Mouse (Mus musculus) E14TG2a.4 (cell line): Measurements from ENCODE around the gene Lrrc4c.

Experiments used
- H3K27me3 ChIP-seq: 2 replicates; pipeline ENCODE4 v1.6.1; 2014; ENCODE audit warnings: low read length, control low read depth; ENCODE audit not compliant: insufficient read depth
- H3K36me3 ChIP-seq: 2 replicates; pipeline ENCODE4 v1.6.1; 2014; ENCODE audit warnings: low read length, control low read depth; ENCODE audit not compliant: insufficient read depth
- H3K4me1 ChIP-seq: replicated peaks from 2 replicates; pipeline ENCODE4 v1.6.1; 2014; ENCODE audit warnings: low read depth, low read length, control low read depth
- H3K4me3 ChIP-seq: replicated peaks from 2 replicates; pipeline ENCODE4 v1.5.1; 2014; ENCODE audit warnings: mild to moderate bottlenecking, low read length
- H3K9me3 ChIP-seq: 2 replicates; pipeline ENCODE4 v1.6.1; 2014; ENCODE audit warnings: low read length, control low read depth
- CTCF ChIP-seq: conservative IDR thresholded peaks from 2 replicates; pipeline ENCODE4 v1.5.1; 2014; ENCODE audit warnings: low read length
- NANOG ChIP-seq: IDR thresholded peaks from 2 replicates; pipeline ENCODE4 v1.6.1; 2014; ENCODE audit warnings: borderline replicate concordance, low read length, mixed read lengths
- POU5F1 ChIP-seq: IDR thresholded peaks from 2 replicates; pipeline ENCODE4 v1.6.1; 2014; ENCODE audit warnings: low read length, borderline replicate concordance

Gene Lrrc4c

GRCm38 (mm10) chr2:97165745-97166144 is 847.8 kb downstream of the Lrrc4c start:
- TF ChIP-seq NANOG (no peak), POU5F1 (no peak), CTCF (no peak)
- Histone ChIP-seq H3K4me1 (no peaks in the 10 kb centered on the region), H3K36me3 (no peaks in the 10 kb centered on the region), H3K4me3 (no peak overlapping the region), H3K9me3 (no peaks in the 10 kb centered on the region), H3K27me3 (no peaks in the 10 kb centered on the region)

GRCm38 (mm10) chr2:97178399-97178798 is 860.4 kb downstream of the Lrrc4c start:
- Histone ChIP-seq H3K9me3 (no peaks in the 10 kb centered on the region), H3K4me1 (no peaks in the 10 kb centered on the region), H3K27me3 (no peaks in the 10 kb centered on the region), H3K4me3 (no peak overlapping the region), H3K36me3 (no peaks in the 10 kb centered on the region)
- TF ChIP-seq CTCF (no peak), POU5F1 (no peak), NANOG (no peak)

GRCm38 (mm10) chr2:97196968-97197606 is 879.1 kb downstream of the Lrrc4c start:
- Histone ChIP-seq H3K4me3 (no peak overlapping the region), H3K9me3 (0 out of 2 replicates have a peak, but pooled peaks cover 5% of the 10 kb centered on the region), H3K4me1 (no peaks in the 10 kb centered on the region), H3K36me3 (no peaks in the 10 kb centered on the region), H3K27me3 (no peaks in the 10 kb centered on the region)
- TF ChIP-seq POU5F1 (no peak), CTCF (no peak), NANOG (no peak)

- H3K27me3 ChIP-seq = no peaks in the 10 kb centered on the region
- H3K4me3 ChIP-seq = no peak overlapping the region
- TF ChIP-seq POU5F1 (no peak), CTCF (no peak), NANOG (no peak)
- no peaks in the 10 kb centered on the region for H3K9me3 ChIP-seq
- no peaks in the 10 kb centered on the region for H3K4me1 ChIP-seq
- H3K36me3 ChIP-seq = no peaks in the 10 kb centered on the region
Observed at GRCm38 (mm10) chr2:97232966-97233365, 915.0 kb downstream of the Lrrc4c start.

GRCm38 (mm10) chr2:97234074-97234473 is 916.1 kb downstream of the Lrrc4c start:
- TF ChIP-seq NANOG = no peak
- no peak for TF ChIP-seq CTCF
- TF ChIP-seq POU5F1 = no peak
- no peaks in the 10 kb centered on the region for H3K4me1 ChIP-seq
- no peak overlapping the region for H3K4me3 ChIP-seq
- no peaks in the 10 kb centered on the region for H3K36me3 ChIP-seq
- H3K27me3 ChIP-seq = no peaks in the 10 kb centered on the region
- H3K9me3 ChIP-seq = no peaks in the 10 kb centered on the region

GRCm38 (mm10) chr2:97274651-97275050 is 956.7 kb downstream of the Lrrc4c start:
- Histone ChIP-seq H3K9me3 (no peaks in the 10 kb centered on the region), H3K4me1 (no peaks in the 10 kb centered on the region), H3K36me3 (no peaks in the 10 kb centered on the region), H3K27me3 (no peaks in the 10 kb centered on the region), H3K4me3 (no peak overlapping the region)
- TF ChIP-seq POU5F1 (no peak), NANOG (no peak)

- H3K4me1 ChIP-seq = no peaks in the 10 kb centered on the region
- H3K36me3 ChIP-seq = no peaks in the 10 kb centered on the region
- no peaks in the 10 kb centered on the region for H3K27me3 ChIP-seq
- TF ChIP-seq NANOG (no peak), POU5F1 (no peak), CTCF (no peak)
- no peak overlapping the region for H3K4me3 ChIP-seq
- no peaks in the 10 kb centered on the region for H3K9me3 ChIP-seq
Observed at GRCm38 (mm10) chr2:97284986-97285385, 967.0 kb downstream of the Lrrc4c start.

- H3K36me3 ChIP-seq = no peaks in the 10 kb centered on the region
- TF ChIP-seq NANOG (no peak), CTCF (no peak), POU5F1 (no peak)
- H3K4me3 ChIP-seq = no peak overlapping the region
- no peaks in the 10 kb centered on the region for H3K27me3 ChIP-seq
- H3K4me1 ChIP-seq = no peaks in the 10 kb centered on the region
- no peaks in the 10 kb centered on the region for H3K9me3 ChIP-seq
Observed at GRCm38 (mm10) chr2:97294216-97294615, 976.2 kb downstream of the Lrrc4c start.

- Histone ChIP-seq H3K27me3 (no peaks in the 10 kb centered on the region), H3K4me1 (no peaks in the 10 kb centered on the region), H3K36me3 (no peaks in the 10 kb centered on the region), H3K9me3 (no peaks in the 10 kb centered on the region), H3K4me3 (no peak overlapping the region)
- TF ChIP-seq CTCF = no peak
- TF ChIP-seq NANOG = no peak
- TF ChIP-seq POU5F1 = no peak
Observed at GRCm38 (mm10) chr2:97299704-97300103, 981.7 kb downstream of the Lrrc4c start.
